Mouse (Mus musculus): ENCODE measurements around the gene Preb. TPM values are rescaled to one million over a fixed set of nuclear protein-coding genes. Genes with fewer than 3 reads are reported as not detected.

Gene Preb
- total and polyA plus RNA-seq, 3 experiments, result 87.3 to 145 (median 96.5) TPM

- in situ Hi-C loops (cut with MboI; ENCODE audit: low pct_ligation_motif_present, low pct_unique_long_range_greater_than_20kb, low sequenced_read_pairs), result no loop called here
- H3K4me2 ChIP-seq (ENCODE audit: insufficient read depth, low read depth, poor library complexity, severe bottlenecking), result no peak overlapping the region
- no peak overlapping the region for H3K4me3 ChIP-seq (replicated peaks in 1 of 3; ENCODE audit: low read depth in 2 of 3, low read length in 2 of 3, poor library complexity in 1 of 3)
- H3K79me2 ChIP-seq (replicated peaks; ENCODE audit: control insufficient read depth, extremely low read depth, insufficient read depth, poor library complexity, severe bottlenecking), result no peaks in the 10 kb centered on the region
- no peaks in the 10 kb centered on the region for H3K36me3 ChIP-seq (replicated peaks in 1 of 2; ENCODE audit: control insufficient read depth in 1 of 2, insufficient read depth in 1 of 2, low read length in 1 of 2)
- H3K9ac ChIP-seq (ENCODE audit: insufficient read depth, low read depth), result no peak overlapping the region
- no peaks in the 10 kb centered on the region for H3K9me3 ChIP-seq (replicated peaks; ENCODE audit: low read length)
- DNase-seq (ENCODE audit: extremely low read depth), result no peak
- TF ChIP-seq RAD21 (IDR thresholded peaks at IDR 0.05; ENCODE audit: low read depth, low read length) (peak; percentile 54), PAX5 (IDR thresholded peaks at IDR 0.05; ENCODE audit: low read length) (no peak), CTCF (conservative IDR thresholded peaks at IDR 0.05 in 1 of 2, IDR thresholded peaks at IDR 0.05 in 1 of 2; ENCODE audit: low read depth in 2 of 2, low read length in 2 of 2) (peak; percentile 22 to 69; a peak in 3 of 4 replicates), SMC3 (IDR thresholded peaks at IDR 0.05; ENCODE audit: low read depth, low read length) (peak; percentile 69), ZKSCAN1 (IDR thresholded peaks at IDR 0.05; ENCODE audit: borderline replicate concordance, low read depth, low read length) (no peak)
- no peak overlapping the region for H3K27ac ChIP-seq (ENCODE audit: insufficient read depth, low read depth)
- H3K4me1 ChIP-seq (ENCODE audit: control insufficient read depth in 1 of 2, insufficient read depth in 2 of 2), result no peaks in the 10 kb centered on the region
- H3K27me3 ChIP-seq (replicated peaks), result peaks cover 6% of the 10 kb centered on the region
- dilution Hi-C loops (cut with MboI; ENCODE audit: extremely low pct_ligation_motif_present, extremely low pct_unique_long_range_greater_than_20kb, low sequenced_read_pairs), result no loop called here
These were observed 17.2 kb downstream of the Preb start for GRCm38 (mm10) chr5:30943004-30943403.

DNA sequence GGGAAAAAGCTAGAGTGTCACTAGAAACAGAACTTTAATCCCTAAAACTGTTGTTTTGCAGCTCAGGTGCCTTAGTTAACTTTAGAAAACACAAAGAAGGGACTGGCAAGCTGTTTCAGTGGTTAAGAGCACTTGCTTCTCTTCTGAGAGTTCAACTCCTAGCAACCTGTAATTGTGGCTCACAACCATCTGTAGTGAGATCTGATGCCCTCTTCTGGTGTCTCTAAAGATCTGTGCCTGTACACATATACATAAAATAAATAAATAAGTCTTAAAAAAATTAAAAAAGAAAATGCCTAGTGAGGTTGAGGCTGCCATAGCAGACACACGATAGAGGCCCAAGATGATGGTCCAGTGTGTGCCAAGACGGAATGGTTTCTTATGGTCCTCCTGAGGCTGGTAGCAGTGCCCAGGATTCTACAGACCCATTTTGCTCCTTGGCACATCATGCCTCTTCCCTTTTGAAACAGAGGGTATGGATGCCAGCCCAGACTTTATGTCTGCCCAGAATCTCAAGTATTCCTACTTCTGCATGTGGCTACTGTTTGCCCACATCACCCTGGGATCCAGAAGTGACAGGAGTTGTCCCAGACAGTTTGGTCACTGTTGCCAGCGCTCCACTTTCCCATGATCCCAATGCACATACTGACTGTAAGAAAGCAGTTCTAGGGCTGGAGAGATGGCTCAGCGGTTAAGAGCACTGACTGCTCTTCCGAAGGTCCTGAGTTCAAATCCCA, 25.3 kb downstream of the Preb start:
- Histone ChIP-seq H3K4me2 (ENCODE audit: insufficient read depth, low read depth, poor library complexity, severe bottlenecking) (no peak overlapping the region), H3K9me3 (replicated peaks; ENCODE audit: low read length) (no peaks in the 10 kb centered on the region), H3K27me3 (replicated peaks) (peaks cover 23% of the 10 kb centered on the region), H3K4me3 (replicated peaks in 1 of 3; ENCODE audit: low read depth in 2 of 3, low read length in 2 of 3, poor library complexity in 1 of 3) (no peak overlapping the region), H3K79me2 (replicated peaks; ENCODE audit: control insufficient read depth, extremely low read depth, insufficient read depth, poor library complexity, severe bottlenecking) (no peaks in the 10 kb centered on the region), H3K4me1 (ENCODE audit: control insufficient read depth in 1 of 2, insufficient read depth in 2 of 2) (peaks cover 0 to 14% of the 10 kb centered on the region in 2 experiments; a peak in 3 of 4 replicates), H3K9ac (ENCODE audit: insufficient read depth, low read depth) (no peak overlapping the region), H3K36me3 (replicated peaks in 1 of 2; ENCODE audit: control insufficient read depth in 1 of 2, insufficient read depth in 1 of 2, low read length in 1 of 2) (no peaks in the 10 kb centered on the region), H3K27ac (ENCODE audit: insufficient read depth, low read depth) (no peak overlapping the region)
- no peak for DNase-seq (ENCODE audit: extremely low read depth)
- in situ Hi-C loops (cut with MboI; ENCODE audit: low pct_ligation_motif_present, low pct_unique_long_range_greater_than_20kb, low sequenced_read_pairs), result no loop called here
- dilution Hi-C loops (cut with MboI; ENCODE audit: extremely low pct_ligation_motif_present, extremely low pct_unique_long_range_greater_than_20kb, low sequenced_read_pairs), result no loop called here
- TF ChIP-seq POLR2AphosphoS2 (IDR thresholded peaks at IDR 0.05; ENCODE audit: low read depth, low read length), result no peak
- TF ChIP-seq CTCF (conservative IDR thresholded peaks at IDR 0.05 in 1 of 2, IDR thresholded peaks at IDR 0.05 in 1 of 2; ENCODE audit: low read depth in 2 of 2, low read length in 2 of 2), result peak in 1 of 2 experiments; percentile 19; a peak in 1 of 4 replicates

GRCm38 (mm10) chr5:30933705-30934104, 26.5 kb downstream of the Preb start:
- no peak overlapping the region for H3K4me2 ChIP-seq (ENCODE audit: insufficient read depth, low read depth, poor library complexity, severe bottlenecking)
- dilution Hi-C loops (cut with MboI; ENCODE audit: extremely low pct_ligation_motif_present, extremely low pct_unique_long_range_greater_than_20kb, low sequenced_read_pairs), result no loop called here
- no peak for TF ChIP-seq E2F4 (IDR thresholded peaks at IDR 0.05; ENCODE audit: insufficient replicate concordance, low read depth, low read length)
- TF ChIP-seq EP300 (IDR thresholded peaks at IDR 0.05; ENCODE audit: low read length), result no peak
- no peak for TF ChIP-seq ZC3H11A (IDR thresholded peaks at IDR 0.05; ENCODE audit: low read depth, low read length)
- no peak for TF ChIP-seq CTCF (conservative IDR thresholded peaks at IDR 0.05 in 1 of 2, IDR thresholded peaks at IDR 0.05 in 1 of 2; ENCODE audit: low read depth in 2 of 2, low read length in 2 of 2)
- no peak for TF ChIP-seq KAT2A (IDR thresholded peaks at IDR 0.05; ENCODE audit: insufficient replicate concordance, low read length)
- no peak for TF ChIP-seq MAZ (IDR thresholded peaks at IDR 0.05; ENCODE audit: low read depth, low read length)
- TF ChIP-seq NELFE (IDR thresholded peaks at IDR 0.05; ENCODE audit: low read depth, low read length), result no peak
- TF ChIP-seq MXI1 (IDR thresholded peaks at IDR 0.05; ENCODE audit: low read depth, low read length), result no peak
- no peak for TF ChIP-seq ZKSCAN1 (IDR thresholded peaks at IDR 0.05; ENCODE audit: borderline replicate concordance, low read depth, low read length)
- H3K4me1 ChIP-seq (ENCODE audit: control insufficient read depth in 1 of 2, insufficient read depth in 2 of 2), result peaks cover 0 to 14% of the 10 kb centered on the region in 2 experiments; a peak in 3 of 4 replicates
- no peaks in the 10 kb centered on the region for H3K9me3 ChIP-seq (replicated peaks; ENCODE audit: low read length)
- no peaks in the 10 kb centered on the region for H3K79me2 ChIP-seq (replicated peaks; ENCODE audit: control insufficient read depth, extremely low read depth, insufficient read depth, poor library complexity, severe bottlenecking)
- no peak overlapping the region for H3K4me3 ChIP-seq (replicated peaks in 1 of 3; ENCODE audit: low read depth in 2 of 3, low read length in 2 of 3, poor library complexity in 1 of 3)
- H3K27ac ChIP-seq (ENCODE audit: insufficient read depth, low read depth), result no peak overlapping the region
- peaks cover 29% of the 10 kb centered on the region for H3K27me3 ChIP-seq (replicated peaks)
- DNase-seq (ENCODE audit: extremely low read depth), result no peak
- H3K36me3 ChIP-seq (replicated peaks in 1 of 2; ENCODE audit: control insufficient read depth in 1 of 2, insufficient read depth in 1 of 2, low read length in 1 of 2), result no peaks in the 10 kb centered on the region
- in situ Hi-C loops (cut with MboI; ENCODE audit: low pct_ligation_motif_present, low pct_unique_long_range_greater_than_20kb, low sequenced_read_pairs), result no loop called here
- no peak overlapping the region for H3K9ac ChIP-seq (ENCODE audit: insufficient read depth, low read depth)

All from CH12.LX (cell line).